Mouse (Mus musculus) MEL (cell line): ENCODE data around the gene Gm3893. TPM values are rescaled to one million over a fixed set of nuclear protein-coding genes. Genes with fewer than 3 reads are reported as not detected.
"Not testable (repeated sequence)": the region's sequence is repeated elsewhere in the genome, so short reads cannot be mapped to it uniquely, and the experiment has no call there.

Experiments
- DNase-seq: peaks from one replicate; pipeline ENCODE4 v3.0.0; 2011; ENCODE audit warnings: low read depth, low spot score
- H3K27ac ChIP-seq: 2 replicates; pipeline ENCODE4 v1.5.1; 2012; ENCODE audit warnings: low read depth, mild to moderate bottlenecking, control low read depth, low read length, moderate library complexity; ENCODE audit not compliant: control insufficient read depth
- H3K27me3 ChIP-seq, 2 experiments: fragments of 150-350 bp in 1 of 2; sonication (generic) in 1 of 2; 2 replicates each; pipeline ENCODE4 v1.6.1; 2012; ENCODE audit warnings: low read length in 2 of 2, mild to moderate bottlenecking in 2 of 2, improper control_type of control experiment in 1 of 2, moderate library complexity in 1 of 2; ENCODE audit not compliant: insufficient read depth in 2 of 2, control insufficient read depth in 1 of 2
- H3K36me3 ChIP-seq, 2 experiments: 2 replicates each; pipeline ENCODE4 v1.6.1; 2012 to 2014; ENCODE audit warnings: low read length in 2 of 2, improper control_type of control experiment in 1 of 2, inconsistent platforms in 1 of 2, mild to moderate bottlenecking in 1 of 2; ENCODE audit not compliant: insufficient read depth in 2 of 2, control insufficient read depth in 1 of 2
- H3K4me1 ChIP-seq, 2 experiments: fragments of 150-350 bp in 1 of 2; sonication (generic) in 1 of 2; 2 replicates each; pipeline ENCODE4 v1.6.1; 2012; ENCODE audit warnings: low read length in 2 of 2, improper control_type of control experiment in 1 of 2, mild to moderate bottlenecking in 1 of 2; ENCODE audit not compliant: insufficient read depth in 2 of 2, control insufficient read depth in 1 of 2
- H3K4me3 ChIP-seq, 2 experiments: fragments of 150-350 bp in 1 of 2; sonication (generic) in 1 of 2; 2 replicates each; pipeline ENCODE4 v1.5.1; 2012; ENCODE audit warnings: low read depth in 2 of 2, low read length in 2 of 2, mild to moderate bottlenecking in 2 of 2, moderate library complexity in 2 of 2, control low read depth in 1 of 2, improper control_type of control experiment in 1 of 2; ENCODE audit not compliant: control insufficient read depth in 1 of 2, insufficient read depth in 1 of 2
- H3K79me2 ChIP-seq: 2 replicates; pipeline ENCODE4 v1.6.1; 2012; ENCODE audit warnings: mild to moderate bottlenecking, low read length, moderate library complexity; ENCODE audit not compliant: control insufficient read depth, poor library complexity, insufficient read depth
- H3K9ac ChIP-seq: 2 replicates; pipeline ENCODE4 v1.6.1; 2012; ENCODE audit warnings: low read depth, mild to moderate bottlenecking, control low read depth, low read length, moderate library complexity; ENCODE audit not compliant: control insufficient read depth, poor library complexity, severe bottlenecking
- H3K9me3 ChIP-seq: fragments of 150-350 bp; sonication (generic); replicated peaks from 2 replicates; pipeline ENCODE4 v1.6.1; 2012; ENCODE audit warnings: mild to moderate bottlenecking, low read length, improper control_type of control experiment, moderate library complexity; ENCODE audit not compliant: insufficient read depth
- polyA plus RNA-seq, 2 experiments: library from polyadenylated mRNA; stranded (reverse) in 1 of 2; unstranded in 1 of 2; fragments of >175 nt in 1 of 2; fragments of >200 nt in 1 of 2; gene quantifications; 2 replicates each; pipeline versions ENCODE4 v1.2.1 to v1.2.4; 2012; ENCODE audit warnings: low replicate concordance in 2 of 2, low read depth in 1 of 2; ENCODE audit not compliant: insufficient read length in 2 of 2, insufficient read depth in 1 of 2, missing spikeins in 1 of 2
- total RNA-seq: library from RNA; depleted of rRNA; stranded (reverse); fragments of 300-350 nt; gene quantifications from 2 replicates; pipeline ENCODE4 v1.2.3, GENCODE M21; 2012; rRNA removed

Gm3893 gene
- total RNA-seq (not detected in 2 replicates), polyA plus RNA-seq (not detected)

DNA sequence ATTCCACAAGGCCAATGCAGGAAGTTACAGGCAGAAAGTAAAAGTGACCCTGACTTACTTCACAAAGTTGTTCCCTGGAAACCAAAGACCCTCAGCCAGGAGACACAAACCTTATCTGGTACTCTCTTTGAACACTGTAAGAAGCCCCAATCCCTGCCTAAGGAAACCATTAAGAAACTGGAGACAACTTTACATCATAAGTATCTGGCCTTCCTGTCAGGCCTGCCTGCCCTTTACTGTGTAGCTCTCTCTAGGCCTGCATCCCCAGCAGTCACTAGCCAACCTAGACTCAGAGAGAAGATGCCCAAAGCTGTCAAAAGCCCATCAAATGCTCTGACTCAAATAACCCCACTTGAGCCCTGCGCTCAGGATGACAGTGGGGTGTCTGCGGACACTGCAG is at the start of gene Gm3893:
Gm3893 (plus strand) TSS at position 301 of the 400 bp plus-strand sequence.
- H3K27ac ChIP-seq, H3K79me2 ChIP-seq, H3K9ac ChIP-seq, H3K27me3 ChIP-seq, H3K4me1 ChIP-seq, H3K4me3 ChIP-seq, H3K36me3 ChIP-seq, DNase-seq, H3K9me3 ChIP-seq: not testable (repeated sequence)

DNA sequence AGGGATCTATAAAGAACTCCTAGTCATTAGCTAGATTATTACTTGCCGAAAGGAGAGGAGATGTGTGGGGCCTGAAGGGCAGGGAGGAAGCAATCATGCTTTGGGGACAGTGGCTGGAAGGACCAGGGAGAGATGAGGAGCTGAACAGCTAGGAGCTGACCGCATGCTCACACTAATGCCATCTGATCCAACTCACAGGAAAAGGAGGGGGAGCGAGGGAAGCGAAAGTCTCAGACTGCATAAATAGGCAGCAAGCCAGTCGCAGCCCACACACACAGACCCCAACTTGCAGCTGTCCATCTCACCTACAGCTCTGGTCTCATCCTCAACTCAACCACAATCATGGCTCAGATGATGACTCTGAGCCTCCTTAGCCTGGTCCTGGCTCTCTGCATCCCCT is 23.5 kb downstream of the Gm3893 start, which contains the start of gene Gm13304:
Gm13304 (plus strand) TSS at position 301 of the 400 bp plus-strand sequence.
- not testable (repeated sequence) for H3K36me3 ChIP-seq, H3K79me2 ChIP-seq, H3K4me3 ChIP-seq, H3K9me3 ChIP-seq, H3K27me3 ChIP-seq, H3K27ac ChIP-seq, H3K9ac ChIP-seq, H3K4me1 ChIP-seq, DNase-seq

Other genes starting within 250 kb of the Gm3893 start
- not detected in 2 replicates for gene Gm21541, start 187.6 kb upstream of the Gm3893 start, total RNA-seq
- gene Gm21541, start 187.6 kb upstream of the Gm3893 start, polyA plus RNA-seq: not detected
- gene Gm20878, start 149.6 kb upstream of the Gm3893 start, total RNA-seq: 1.6 and 4.1 TPM in 2 replicates
- gene Gm20878, start 149.6 kb upstream of the Gm3893 start, polyA plus RNA-seq: 1 to 10 TPM in 1 of 2 experiments, not detected in 1; 5.2 TPM
- 0.39 and 0.62 TPM in 2 replicates for gene Fam205a4, start 125.1 kb upstream of the Gm3893 start, total RNA-seq
- gene Fam205a4, start 125.1 kb upstream of the Gm3893 start, polyA plus RNA-seq: under 1 TPM in 1 of 2 experiments, not detected in 1; 0.54 TPM
- gene Gm21093, start 56.5 kb upstream of the Gm3893 start, total RNA-seq: 0.12 TPM in 1 of 2 replicates, not detected in the other
- gene Gm21093, start 56.5 kb upstream of the Gm3893 start, polyA plus RNA-seq: under 1 TPM in 1 of 2 experiments, not detected in 1; 0.22 TPM
- gene Gm13304, start 23.6 kb downstream of the Gm3893 start, total RNA-seq: not detected in 2 replicates
- not detected for gene Gm13304, start 23.6 kb downstream of the Gm3893 start, polyA plus RNA-seq
- gene Gm13306, start 62.2 kb downstream of the Gm3893 start, total RNA-seq: not detected in 2 replicates
- not detected for gene Gm13306, start 62.2 kb downstream of the Gm3893 start, polyA plus RNA-seq
- not detected in 2 replicates for gene Gm13305, start 77.4 kb downstream of the Gm3893 start, total RNA-seq
- 1 to 10 TPM in 1 of 2 experiments, not detected in 1; 2.8 TPM for gene Gm13305, start 77.4 kb downstream of the Gm3893 start, polyA plus RNA-seq
- 0.15 TPM in 1 of 2 replicates, not detected in the other for gene Gm10600, start 149.4 kb downstream of the Gm3893 start, total RNA-seq
- gene Gm10600, start 149.4 kb downstream of the Gm3893 start, polyA plus RNA-seq: under 1 TPM in 1 of 2 experiments, not detected in 1; 0.14 TPM
- not detected in 2 replicates for gene Ccl21b, start 164.6 kb downstream of the Gm3893 start, total RNA-seq
- not detected for gene Ccl21b, start 164.6 kb downstream of the Gm3893 start, polyA plus RNA-seq
- gene Gm21953, start 203.1 kb downstream of the Gm3893 start, total RNA-seq: not detected in 2 replicates
- under 1 TPM in 1 of 2 experiments, not detected in 1; 0.33 TPM for gene Gm21953, start 203.1 kb downstream of the Gm3893 start, polyA plus RNA-seq
- not detected in 2 replicates for gene Fam205a3, start 227.1 kb downstream of the Gm3893 start, total RNA-seq
- gene Fam205a3, start 227.1 kb downstream of the Gm3893 start, polyA plus RNA-seq: not detected